Mouse (Mus musculus): ENCODE measurements around the gene Zkscan2.

DNA sequence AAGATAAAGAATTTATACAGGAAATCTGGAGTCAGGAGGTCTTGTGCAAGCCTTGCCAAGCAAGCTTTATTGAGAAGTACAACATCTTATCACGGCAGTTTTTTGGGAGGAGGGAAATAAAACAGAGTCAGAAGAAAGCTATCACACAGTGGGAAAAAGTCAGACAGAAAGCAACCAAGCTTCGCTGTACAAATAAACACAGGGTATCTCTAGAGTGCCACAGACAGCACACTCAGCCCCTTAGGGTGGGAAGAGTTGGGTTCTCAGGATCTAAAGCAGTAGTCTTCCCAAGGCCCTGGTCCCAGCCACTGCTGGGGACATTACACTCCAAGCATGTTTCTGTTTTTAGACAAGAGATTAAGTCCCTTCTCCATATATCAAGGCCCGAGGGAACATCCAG, 28.9 kb upstream of the Zkscan2 start:
- TF ChIP-seq TCF12 (IDR thresholded peaks at IDR 0.05; ENCODE audit: insufficient read depth, poor library complexity, severe bottlenecking) (no peak), MYOG (IDR thresholded peaks at IDR 0.05; ENCODE audit: control insufficient read depth in 1 of 3, insufficient read depth in 1 of 3, insufficient read length in 2 of 3, low read depth in 2 of 3) (no peak), MAX (IDR thresholded peaks at IDR 0.05; ENCODE audit: low read depth) (no peak)
